Mouse (Mus musculus) forebrain, embryonic 12.5 days (tissue): ENCODE measurements around the gene Tom1l1. TPM values are rescaled to one million over a fixed set of nuclear protein-coding genes. Genes with fewer than 3 reads are reported as not detected.

Experiments
- polyA plus RNA-seq: library from polyadenylated mRNA; unstranded; fragments of >200 nt; fragmentation: Nextera tagmentation; extraction: Ambion mirVana; gene quantifications from 2 replicates; pipeline ENCODE4 v1.2.1, GENCODE M21; 2016

Tom1l1 gene
- polyA plus RNA-seq, 1 experiment from 2014 or later: 18.1 TPM

Other genes with a start within 250 kb of the Tom1l1 start
- gene Stxbp4, start 50.3 kb downstream of the Tom1l1 start, polyA plus RNA-seq: 39.4 and 41.0 TPM in 2 replicates
- gene Cox11, start 50.2 kb downstream of the Tom1l1 start, polyA plus RNA-seq: 37.4 and 42.4 TPM in 2 replicates